In the genomic region with DNA sequence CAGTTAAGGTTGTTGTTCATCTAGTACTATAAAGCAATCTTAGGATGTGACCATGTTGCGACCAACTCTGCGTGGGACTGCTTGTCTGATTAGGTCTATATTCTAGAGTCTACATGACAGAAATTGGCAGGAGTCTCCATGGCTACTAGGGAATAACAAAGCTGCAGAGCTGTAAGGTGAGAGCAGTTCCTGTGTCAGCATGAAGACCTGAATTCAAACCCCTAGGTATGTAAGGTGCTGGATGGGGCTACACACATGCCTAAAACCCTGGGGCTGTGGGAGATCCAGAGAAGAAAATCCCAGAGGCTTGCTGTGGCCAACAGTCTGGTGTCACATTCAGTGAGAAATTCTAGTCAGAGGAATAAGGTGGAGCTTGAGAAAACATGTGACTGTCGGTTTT, we compare ENCODE assay signal across 17 mouse cellular contexts.
"Had no signal": no experiment of that assay in that cellular context is flagged by ENCODE, and none has a peak within 500 bp of the region (broad histone marks: within the 10 kb centered on the region; RNA-seq: fewer than 3 reads in every experiment).

No protein-coding gene starts in this region.

- H3K4me3 ChIP-seq: midbrain, embryonic 13.5 days; midbrain, embryonic 15.5 days; myocyte; neural tube, embryonic 12.5 days; neural tube, embryonic 15.5 days had no signal

- DNase-seq: lung, adult 18-20 months; lung, embryonic 14.5 days; lung, postnatal 10 days; lung, postnatal 4 days; right cerebral cortex, adult 18-20 months; right cerebral cortex, postnatal 25 days; right cerebral cortex, postnatal 4 days; spleen, adult 18-20 months; thymus, adult 18-20 months; thymus, postnatal 14 days; thymus, postnatal 36 days had no signal

- H3K36me3 ChIP-seq: midbrain, embryonic 13.5 days; midbrain, embryonic 15.5 days; neural tube, embryonic 12.5 days; neural tube, embryonic 15.5 days had no signal

- H3K4me2 ChIP-seq: lung, embryonic 14.5 days; midbrain, embryonic 11.5 days; midbrain, embryonic 13.5 days; midbrain, embryonic 15.5 days; neural tube, embryonic 12.5 days; neural tube, embryonic 15.5 days had no signal

- H3K9ac ChIP-seq: lung, embryonic 14.5 days; midbrain, embryonic 13.5 days; midbrain, embryonic 15.5 days; neural tube, embryonic 12.5 days; neural tube, embryonic 15.5 days had no signal

- H3K9me3 ChIP-seq: midbrain, embryonic 13.5 days; midbrain, embryonic 15.5 days; neural tube, embryonic 12.5 days; neural tube, embryonic 15.5 days had no signal

- H3K27me3 ChIP-seq: midbrain, embryonic 13.5 days; midbrain, embryonic 15.5 days; neural tube, embryonic 12.5 days; neural tube, embryonic 15.5 days had no signal

- ATAC-seq: midbrain, embryonic 15.5 days had no signal

- H3K27ac ChIP-seq: neural tube, embryonic 12.5 days; neural tube, embryonic 15.5 days had no signal
